Mouse (Mus musculus) thymus, adult 2 months (tissue): ENCODE data around the gene Nme4. TPM values are rescaled to one million over a fixed set of nuclear protein-coding genes. Genes with fewer than 3 reads are reported as not detected.

Experiments used
- DNase-seq: peaks from one replicate; pipeline ENCODE4 v3.0.0; 2021
- H3K27ac ChIP-seq: fragments of 200-500 bp; 2 replicates; pipeline ENCODE4 v1.5.1; 2012; ENCODE audit warnings: low read length, control low read depth; ENCODE audit not compliant: control insufficient read depth, insufficient read depth
- H3K27me3 ChIP-seq: fragments of 200-500 bp; 2 replicates; pipeline ENCODE4 v1.6.1; 2012; ENCODE audit warnings: mild to moderate bottlenecking, low read length, moderate library complexity, mixed read lengths; ENCODE audit not compliant: control insufficient read depth, insufficient read depth
- H3K36me3 ChIP-seq: fragments of 200-500 bp; 2 replicates; pipeline ENCODE4 v1.6.1; 2012; ENCODE audit warnings: mild to moderate bottlenecking, low read length, moderate library complexity; ENCODE audit not compliant: control insufficient read depth, insufficient read depth
- H3K4me1 ChIP-seq: fragments of 200-500 bp; replicated peaks from 2 replicates; pipeline ENCODE4 v1.6.1; 2012; ENCODE audit warnings: low read length; ENCODE audit not compliant: control insufficient read depth, insufficient read depth
- H3K4me3 ChIP-seq: fragments of 200-500 bp; 2 replicates; pipeline ENCODE4 v1.5.1; 2012; ENCODE audit warnings: mild to moderate bottlenecking, low read length, control low read depth, moderate library complexity; ENCODE audit not compliant: control insufficient read depth, insufficient read depth
- CTCF ChIP-seq: fragments of 200-500 bp; IDR thresholded peaks from 2 replicates; pipeline ENCODE4 v1.5.1; 2012; ENCODE audit warnings: mild to moderate bottlenecking, control low read depth, low read length, moderate library complexity, borderline replicate concordance; ENCODE audit not compliant: control insufficient read depth, poor library complexity, insufficient read depth; ENCODE audit errors: extremely low read depth
- POLR2A ChIP-seq: fragments of 200-500 bp; IDR thresholded peaks from 2 replicates; pipeline ENCODE4 v1.6.1; 2012; ENCODE audit warnings: mild to moderate bottlenecking, low read length, control low read depth, moderate library complexity; ENCODE audit not compliant: control insufficient read depth, poor library complexity, insufficient read depth; ENCODE audit errors: extremely low read depth
- WGBS: fragments of 180-500 bp; shearing (Covaris S2); methylation state at CpG from one replicate; pipeline ENCODE4 v1.1.7; 2018; 5-methylcytosine and 5-hydroxymethylcytosine counted together
- polyA plus RNA-seq: library from polyadenylated mRNA; depleted of rRNA; stranded (reverse); fragments of >200 nt; gene quantifications from 2 replicates; pipeline ENCODE4 v1.2.3, GENCODE M21; 2012

The Nme4 gene
- polyA plus RNA-seq, 1 experiment = 30.9 TPM

- no peaks in the 10 kb centered on the region for H3K27me3 ChIP-seq
- TF ChIP-seq POLR2A (no peak), CTCF (no peak)
- no peak overlapping the region for H3K4me3 ChIP-seq
- H3K4me1 ChIP-seq = peaks cover 10% of the 10 kb centered on the region
- H3K27ac ChIP-seq = no peak overlapping the region
- no peak for DNase-seq
- 90% methylated on average over 11 of the region's 11 CpGs for WGBS
- H3K36me3 ChIP-seq = no peaks in the 10 kb centered on the region
Measured at GRCm38 (mm10) chr17:26137106-26137750, 41.8 kb upstream of the Nme4 start.

- TF ChIP-seq POLR2A = no peak
- TF ChIP-seq CTCF = no peak
- no peak overlapping the region for H3K27ac ChIP-seq
- H3K36me3 ChIP-seq = no peaks in the 10 kb centered on the region; the same call in 1 of the 2 replicates
- WGBS = 96% methylated on average over 18 of the region's 18 CpGs
- no peak overlapping the region for H3K4me3 ChIP-seq
- H3K27me3 ChIP-seq = no peaks in the 10 kb centered on the region
- DNase-seq = no peak
- H3K4me1 ChIP-seq = no peaks in the 10 kb centered on the region
Measured at GRCm38 (mm10) chr17:26131856-26132853, 36.8 kb upstream of the Nme4 start.

GRCm38 (mm10) chr17:26131062-26131732, 35.8 kb upstream of the Nme4 start:
- H3K27ac ChIP-seq = no peak overlapping the region
- DNase-seq = no peak
- no peaks in the 10 kb centered on the region for H3K27me3 ChIP-seq
- peaks cover 3% of the 10 kb centered on the region for H3K36me3 ChIP-seq
- H3K4me1 ChIP-seq = no peaks in the 10 kb centered on the region
- no peak overlapping the region for H3K4me3 ChIP-seq
- 97% methylated on average over 18 of the region's 18 CpGs for WGBS
- no peak for TF ChIP-seq POLR2A
- no peak for TF ChIP-seq CTCF

GRCm38 (mm10) chr17:26125226-26125625, 29.8 kb upstream of the Nme4 start:
- no peak overlapping the region for H3K4me3 ChIP-seq
- no peaks in the 10 kb centered on the region for H3K27me3 ChIP-seq
- WGBS = 97% methylated on average over 10 of the region's 10 CpGs
- no peak overlapping the region for H3K27ac ChIP-seq
- peaks cover 18% of the 10 kb centered on the region for H3K4me1 ChIP-seq
- no peak for DNase-seq
- H3K36me3 ChIP-seq = peaks cover 3% of the 10 kb centered on the region
- no peak for TF ChIP-seq POLR2A
- no peak for TF ChIP-seq CTCF

- peaks cover 3% of the 10 kb centered on the region for H3K36me3 ChIP-seq
- H3K4me3 ChIP-seq = peak overlapping the region; percentile 10; the same call in 1 of the 2 replicates
- 82% methylated on average over 7 of the region's 7 CpGs for WGBS
- no peak for DNase-seq
- H3K27me3 ChIP-seq = no peaks in the 10 kb centered on the region
- peaks cover 22% of the 10 kb centered on the region for H3K4me1 ChIP-seq
- H3K27ac ChIP-seq = no peak overlapping the region
- TF ChIP-seq POLR2A = no peak
- no peak for TF ChIP-seq CTCF
Measured at GRCm38 (mm10) chr17:26124560-26124959, 29.2 kb upstream of the Nme4 start.

- peak within 1 kb of the TSS; percentile 15; the same call in 1 of the 2 replicates for H3K27ac ChIP-seq
- no peaks in the 10 kb centered on the region for H3K27me3 ChIP-seq
- H3K4me3 ChIP-seq = peak within 1 kb of the TSS; percentile 92
- peak; percentile 85 for DNase-seq
- H3K4me1 ChIP-seq = peaks cover 22% of the 10 kb centered on the region
- peak; percentile 91 for TF ChIP-seq POLR2A
- peak; percentile 45; the same call in 1 of the 2 replicates for TF ChIP-seq CTCF
- under 1% methylated on average over 32 of the region's 32 CpGs for WGBS
- H3K36me3 ChIP-seq = peaks cover 3% of the 10 kb centered on the region
Measured at GRCm38 (mm10) chr17:26123267-26123684, 27.9 kb upstream of the Nme4 start, which contains the start of gene Mrpl28. Mrpl28 (plus strand) TSS chr17:26123500.
